Comparison of ENCODE assay signal across 8 mouse cellular contexts in genomic region chr5:35278741-35279695, GRCm38 (mm10). TPM values are rescaled to one million over a fixed set of nuclear protein-coding genes. Genes with fewer than 3 reads are reported as not detected.
A peak's percentile ranks its signal among the peaks of the same experiment; 100 is the strongest.
DNase-seq lines count a peak whose midpoint lies in the region; ATAC-seq and TF ChIP-seq lines count a peak whose summit lies in the region.

No protein-coding gene starts in this region.

- ATAC-seq in forebrain, embryonic 16.5 days: peak; percentile 57
- ATAC-seq in intestine, postnatal 0 days: no peak
- peak; percentile 67 for ATAC-seq in neural tube, embryonic 13.5 days (ENCODE audit: low read depth)
- ATAC-seq in inflammation-experienced regulatory T-cells, adult 6 months: no peak

- peak; percentile 3 for DNase-seq in gastrocnemius, adult 18-20 months (ENCODE audit: low spot score)
- no peak for DNase-seq in gastrocnemius, postnatal 14 days
- DNase-seq in cerebellum, adult 11-12 months: peak; percentile 82
- peak; percentile 67 for DNase-seq in left cerebral cortex, postnatal 4 days

- under 1% methylated on average over 98 of the region's 118 CpGs for WGBS in forebrain, embryonic 16.5 days
- WGBS in intestine, postnatal 0 days: 1% methylated on average over 105 of the region's 118 CpGs
- WGBS in neural tube, embryonic 13.5 days: under 1% methylated on average over 112 of the region's 118 CpGs

- 0 out of 2 replicates have a peak overlapping the region, but pooled peaks have one; percentile 11 for H3K27ac ChIP-seq in forebrain, embryonic 16.5 days (ENCODE audit: low read length)
- no peak overlapping the region for H3K27ac ChIP-seq in intestine, postnatal 0 days (ENCODE audit: low read depth, low read length)
- no peak overlapping the region; the same call in 1 of the 2 replicates for H3K27ac ChIP-seq in neural tube, embryonic 13.5 days (replicated peaks)

- peaks cover 57% of the 10 kb centered on the region for H3K27me3 ChIP-seq in forebrain, embryonic 16.5 days (replicated peaks; ENCODE audit: control insufficient read depth, insufficient read depth, low read length)
- H3K27me3 ChIP-seq in intestine, postnatal 0 days (replicated peaks; ENCODE audit: control insufficient read depth, insufficient read depth, low read length): peaks cover 56% of the 10 kb centered on the region
- peaks cover 95% of the 10 kb centered on the region for H3K27me3 ChIP-seq in neural tube, embryonic 13.5 days

- H3K4me2 ChIP-seq in forebrain, embryonic 16.5 days (ENCODE audit: low read length): peak overlapping the region; percentile 73
- peak overlapping the region; percentile 58 for H3K4me2 ChIP-seq in intestine, postnatal 0 days (replicated peaks; ENCODE audit: low read depth)
- peak overlapping the region; percentile 77 for H3K4me2 ChIP-seq in neural tube, embryonic 13.5 days

- H3K4me1 ChIP-seq in forebrain, embryonic 16.5 days (replicated peaks; ENCODE audit: control insufficient read depth, insufficient read depth, low read length): peaks cover 18% of the 10 kb centered on the region
- no peaks in the 10 kb centered on the region for H3K4me1 ChIP-seq in intestine, postnatal 0 days (replicated peaks; ENCODE audit: control insufficient read depth, insufficient read depth, low read length)
- peaks cover 29% of the 10 kb centered on the region for H3K4me1 ChIP-seq in neural tube, embryonic 13.5 days (replicated peaks)

- intact Hi-C loops in gastrocnemius, postnatal 14 days (cut with DNase I; ENCODE audit: low total_unique reads): no loop called here
- intact Hi-C loops in left cerebral cortex, postnatal 4 days (cut with DNase I): no loop called here

- no peak for TF ChIP-seq CTCF in intestine, postnatal 0 days (IDR thresholded peaks at IDR 0.05; ENCODE audit: low read depth)

- H3K4me3 ChIP-seq in forebrain, embryonic 16.5 days (replicated peaks; ENCODE audit: low read length): peak overlapping the region; percentile 57
- peak overlapping the region; percentile 27 for H3K4me3 ChIP-seq in intestine, postnatal 0 days (ENCODE audit: low read depth, low read length)
- peak overlapping the region; percentile 50 for H3K4me3 ChIP-seq in neural tube, embryonic 13.5 days

- no peaks in the 10 kb centered on the region for H3K36me3 ChIP-seq in forebrain, embryonic 16.5 days (ENCODE audit: control insufficient read depth, insufficient read depth)
- no peaks in the 10 kb centered on the region for H3K36me3 ChIP-seq in intestine, postnatal 0 days (ENCODE audit: control insufficient read depth, insufficient read depth)
- no peaks in the 10 kb centered on the region for H3K36me3 ChIP-seq in neural tube, embryonic 13.5 days

- peak overlapping the region; percentile 47 for H3K9ac ChIP-seq in forebrain, embryonic 16.5 days (replicated peaks; ENCODE audit: low read depth, low read length)
- no peak overlapping the region for H3K9ac ChIP-seq in intestine, postnatal 0 days (ENCODE audit: low read depth, low read length)
- peak overlapping the region; percentile 68 for H3K9ac ChIP-seq in neural tube, embryonic 13.5 days

- no peaks in the 10 kb centered on the region for H3K9me3 ChIP-seq in forebrain, embryonic 16.5 days (ENCODE audit: control insufficient read depth, low read length)
- H3K9me3 ChIP-seq in intestine, postnatal 0 days (ENCODE audit: control insufficient read depth): no peaks in the 10 kb centered on the region
- no peaks in the 10 kb centered on the region for H3K9me3 ChIP-seq in neural tube, embryonic 13.5 days

RNA-seq across cellular contexts. Expression of gene Adra2c, which starts 0.9 kb away (rescaled TPM):
- total RNA-seq in gastrocnemius, adult 18-20 months (2021): under 1 TPM; 0.18 to 0.31 TPM
- total RNA-seq in gastrocnemius, postnatal 14 days (2021): under 1 TPM; 0.24 to 0.37 TPM
- 0.65 and 0.71 TPM in 2 replicates for polyA plus RNA-seq in forebrain, embryonic 16.5 days (2015; fragmentation: Nextera tagmentation; extraction: Ambion mirVana)
- 0.13 TPM in 2 replicates for polyA plus RNA-seq in intestine, postnatal 0 days (2015; fragmentation: Nextera tagmentation; extraction: Ambion mirVana)
- total RNA-seq in left cerebral cortex, postnatal 4 days (2021): 1 to 10 TPM; 6.4 to 7.8 TPM
- polyA plus RNA-seq in neural tube, embryonic 13.5 days (2015; fragmentation: Nextera tagmentation; extraction: Ambion mirVana): 0.72 and 0.89 TPM in 2 replicates
- not detected for polyA plus RNA-seq in inflammation-experienced regulatory T-cells, adult 6 months (2017; shearing (Covaris generic))

Comparison
In these comparisons a context has a peak if more than half of its experiments do, and no peak if none do; other contexts are left out.
1. ATAC-seq: peak in forebrain, embryonic 16.5 days (single experiment) and neural tube, embryonic 13.5 days (single experiment); none in intestine, postnatal 0 days (single experiment) and inflammation-experienced regulatory T-cells, adult 6 months (single experiment).
2. Peak in every context shown above with its lines, with median percentiles within 50 percentile points of each other: H3K4me2 ChIP-seq and H3K4me3 ChIP-seq.